Mouse (Mus musculus): ENCODE data around the gene D630045J12Rik. TPM values are rescaled to one million over a fixed set of nuclear protein-coding genes. Genes with fewer than 3 reads are reported as not detected.

The D630045J12Rik gene
- total RNA-seq, 2 experiments from 2014 or later = 39.6 to 41.8 TPM

GRCm38 (mm10) chr6:38102216-38102795, 151.5 kb downstream of the D630045J12Rik start:
- DNase-seq (ENCODE audit: low spot score in 2 of 2) = no peak

- no peak for DNase-seq (ENCODE audit: low spot score in 2 of 2)
Observed at GRCm38 (mm10) chr6:38096961-38097370, 156.8 kb downstream of the D630045J12Rik start.

GRCm38 (mm10) chr6:38094701-38095100, 159.1 kb downstream of the D630045J12Rik start:
- DNase-seq (ENCODE audit: low spot score in 2 of 2) = no peak

- no peak for DNase-seq (ENCODE audit: low spot score in 2 of 2)
Observed at GRCm38 (mm10) chr6:38092539-38092938, 161.3 kb downstream of the D630045J12Rik start.

- DNase-seq (ENCODE audit: low spot score in 2 of 2) = no peak
Observed at GRCm38 (mm10) chr6:38087242-38088026, 166.4 kb downstream of the D630045J12Rik start.

- DNase-seq (ENCODE audit: low spot score in 2 of 2) = no peak
Observed at GRCm38 (mm10) chr6:38083204-38083603, 170.6 kb downstream of the D630045J12Rik start.

- no peak for DNase-seq (ENCODE audit: low spot score in 2 of 2)
Observed at GRCm38 (mm10) chr6:38081727-38082341, 172.0 kb downstream of the D630045J12Rik start.

- no peak for DNase-seq (ENCODE audit: low spot score in 2 of 2)
Observed at GRCm38 (mm10) chr6:38080364-38080763, 173.4 kb downstream of the D630045J12Rik start.

GRCm38 (mm10) chr6:38073592-38073991, 180.2 kb downstream of the D630045J12Rik start:
- DNase-seq (ENCODE audit: low spot score in 2 of 2) = no peak

Other genes with a start within 250 kb of the D630045J12Rik start
- gene Svopl, start 207.0 kb downstream of the D630045J12Rik start, total RNA-seq (2021) = under 1 TPM; 0.21 to 0.48 TPM
- not detected for gene Tmem213, start 144.8 kb downstream of the D630045J12Rik start, total RNA-seq (2021)
- 1 to 10 TPM; 4.9 to 6.5 TPM for gene Atp6v0a4, start 129.4 kb downstream of the D630045J12Rik start, total RNA-seq (2021)
- 1 to 10 TPM; 3.1 to 3.5 TPM for gene Zc3hav1l, start 45.2 kb upstream of the D630045J12Rik start, total RNA-seq (2021)
- gene Zc3hav1, start 100.6 kb upstream of the D630045J12Rik start, total RNA-seq (2021) = 1 to 10 TPM; 2.8 to 3.3 TPM
- gene Ttc26, start 127.5 kb upstream of the D630045J12Rik start, total RNA-seq (2021) = 1 to 10 TPM; 8.8 to 9.8 TPM
- gene Ubn2, start 179.9 kb upstream of the D630045J12Rik start, total RNA-seq (2021) = 10 to 100 TPM; 38.0 to 38.7 TPM

All from layer of hippocampus, postnatal 14 days (tissue).